Mouse (Mus musculus): ENCODE results near the gene Gcc2. TPM values are rescaled to one million over a fixed set of nuclear protein-coding genes. Genes with fewer than 3 reads are reported as not detected.
"Not testable (repeated sequence)": the region's sequence is repeated elsewhere in the genome, so short reads cannot be mapped to it uniquely, and the experiment has no call there.

Gcc2 gene
- total and polyA plus RNA-seq, 2 experiments from 2014 or later: 16.6 to 37.3 TPM

GRCm38 (mm10) chr10:58220726-58221125 lies 34.6 kb upstream of the Gcc2 start:
- ATAC-seq (ENCODE audit: insufficient read depth, low read depth) (no peak), DNase-seq (ENCODE audit: low spot score) (no peak)
- H3K4me1 ChIP-seq (ENCODE audit: control insufficient read depth, insufficient read depth): no peaks in the 10 kb centered on the region
- H3K4me3 ChIP-seq (ENCODE audit: low read depth, low read length): no peak overlapping the region
- no peak overlapping the region for H3K9ac ChIP-seq (replicated peaks; ENCODE audit: low read depth, low read length)
- no peak overlapping the region for H3K4me2 ChIP-seq (ENCODE audit: low read depth, low read length)
- H3K36me3 ChIP-seq (replicated peaks; ENCODE audit: control insufficient read depth, insufficient read depth, low read length): no peaks in the 10 kb centered on the region
- TF ChIP-seq CTCF (IDR thresholded peaks at IDR 0.05; ENCODE audit: low read depth): no peak
- TF ChIP-seq EP300 (IDR thresholded peaks at IDR 0.05; ENCODE audit: low read depth): no peak
- 75% methylated on average over 6 of the region's 6 CpGs for WGBS
- no peak overlapping the region for H3K27ac ChIP-seq (ENCODE audit: low read depth)
- no peaks in the 10 kb centered on the region for H3K27me3 ChIP-seq (ENCODE audit: control insufficient read depth, insufficient read depth, low read length)
- peaks cover 3% of the 10 kb centered on the region; the same call in 1 of the 2 replicates for H3K9me3 ChIP-seq (replicated peaks; ENCODE audit: control insufficient read depth, low read length)

GRCm38 (mm10) chr10:58221571-58221970 lies 33.7 kb upstream of the Gcc2 start:
- 91% methylated on average over 2 of the region's 2 CpGs for WGBS
- H3K9me3 ChIP-seq (replicated peaks; ENCODE audit: control insufficient read depth, low read length); H3K4me1 ChIP-seq (ENCODE audit: control insufficient read depth, insufficient read depth); H3K27ac ChIP-seq (ENCODE audit: low read depth); H3K36me3 ChIP-seq (replicated peaks; ENCODE audit: control insufficient read depth, insufficient read depth, low read length); H3K4me2 ChIP-seq (ENCODE audit: low read depth, low read length); ATAC-seq (ENCODE audit: insufficient read depth, low read depth); H3K4me3 ChIP-seq (ENCODE audit: low read depth, low read length); DNase-seq (ENCODE audit: low spot score); H3K27me3 ChIP-seq (ENCODE audit: control insufficient read depth, insufficient read depth, low read length); H3K9ac ChIP-seq (replicated peaks; ENCODE audit: low read depth, low read length): not testable (repeated sequence)

- not testable (repeated sequence) for DNase-seq (ENCODE audit: low spot score); ATAC-seq (ENCODE audit: insufficient read depth, low read depth); H3K9ac ChIP-seq (replicated peaks; ENCODE audit: low read depth, low read length); H3K36me3 ChIP-seq (replicated peaks; ENCODE audit: control insufficient read depth, insufficient read depth, low read length); H3K27me3 ChIP-seq (ENCODE audit: control insufficient read depth, insufficient read depth, low read length); H3K4me1 ChIP-seq (ENCODE audit: control insufficient read depth, insufficient read depth); H3K27ac ChIP-seq (ENCODE audit: low read depth); H3K4me3 ChIP-seq (ENCODE audit: low read depth, low read length); H3K4me2 ChIP-seq (ENCODE audit: low read depth, low read length); H3K9me3 ChIP-seq (replicated peaks; ENCODE audit: control insufficient read depth, low read length)
- WGBS: 72% methylated on average over 3 of the region's 6 CpGs
Observed at GRCm38 (mm10) chr10:58223161-58223560, 32.1 kb upstream of the Gcc2 start.

GRCm38 (mm10) chr10:58223972-58224805 lies 31.1 kb upstream of the Gcc2 start:
- WGBS: 76% methylated on average over 27 of the region's 31 CpGs
- not testable (repeated sequence) for H3K4me1 ChIP-seq (ENCODE audit: control insufficient read depth, insufficient read depth); DNase-seq (ENCODE audit: low spot score)

GRCm38 (mm10) chr10:58224827-58225785 lies 30.2 kb upstream of the Gcc2 start, which contains the start of gene AW822073:
Gene AW822073, minus strand, starts transcription at chr10:58224930.
- H3K27me3 ChIP-seq (ENCODE audit: control insufficient read depth, insufficient read depth, low read length); H3K36me3 ChIP-seq (replicated peaks; ENCODE audit: control insufficient read depth, insufficient read depth, low read length); H3K9ac ChIP-seq (replicated peaks; ENCODE audit: low read depth, low read length); H3K9me3 ChIP-seq (replicated peaks; ENCODE audit: control insufficient read depth, low read length); H3K27ac ChIP-seq (ENCODE audit: low read depth); H3K4me2 ChIP-seq (ENCODE audit: low read depth, low read length); DNase-seq (ENCODE audit: low spot score); ATAC-seq (ENCODE audit: insufficient read depth, low read depth); H3K4me1 ChIP-seq (ENCODE audit: control insufficient read depth, insufficient read depth); H3K4me3 ChIP-seq (ENCODE audit: low read depth, low read length): not testable (repeated sequence)
- 72% methylated on average over 16 of the region's 18 CpGs for WGBS

More at GRCm38 (mm10) chr10:58223972-58224805, 31.1 kb upstream of the Gcc2 start:
- H3K4me3 ChIP-seq (ENCODE audit: low read depth, low read length); ATAC-seq (ENCODE audit: insufficient read depth, low read depth); H3K27me3 ChIP-seq (ENCODE audit: control insufficient read depth, insufficient read depth, low read length); H3K9ac ChIP-seq (replicated peaks; ENCODE audit: low read depth, low read length); H3K4me2 ChIP-seq (ENCODE audit: low read depth, low read length); H3K27ac ChIP-seq (ENCODE audit: low read depth); H3K9me3 ChIP-seq (replicated peaks; ENCODE audit: control insufficient read depth, low read length); H3K36me3 ChIP-seq (replicated peaks; ENCODE audit: control insufficient read depth, insufficient read depth, low read length): not testable (repeated sequence)

- DNase-seq (ENCODE audit: low spot score): peak; percentile 21
- H3K27me3 ChIP-seq (ENCODE audit: control insufficient read depth, insufficient read depth, low read length); H3K36me3 ChIP-seq (replicated peaks; ENCODE audit: control insufficient read depth, insufficient read depth, low read length); H3K9ac ChIP-seq (replicated peaks; ENCODE audit: low read depth, low read length); H3K4me1 ChIP-seq (ENCODE audit: control insufficient read depth, insufficient read depth); H3K9me3 ChIP-seq (replicated peaks; ENCODE audit: control insufficient read depth, low read length); H3K4me3 ChIP-seq (ENCODE audit: low read depth, low read length); H3K4me2 ChIP-seq (ENCODE audit: low read depth, low read length); ATAC-seq (ENCODE audit: insufficient read depth, low read depth); H3K27ac ChIP-seq (ENCODE audit: low read depth): not testable (repeated sequence)
- WGBS: 77% methylated on average over 4 of the region's 4 CpGs
Observed at GRCm38 (mm10) chr10:58226357-58226756, 28.9 kb upstream of the Gcc2 start.

GRCm38 (mm10) chr10:58227798-58228197 lies 27.5 kb upstream of the Gcc2 start:
- H3K27me3 ChIP-seq (ENCODE audit: control insufficient read depth, insufficient read depth, low read length); H3K4me2 ChIP-seq (ENCODE audit: low read depth, low read length); H3K36me3 ChIP-seq (replicated peaks; ENCODE audit: control insufficient read depth, insufficient read depth, low read length); H3K4me3 ChIP-seq (ENCODE audit: low read depth, low read length); ATAC-seq (ENCODE audit: insufficient read depth, low read depth); H3K9ac ChIP-seq (replicated peaks; ENCODE audit: low read depth, low read length); DNase-seq (ENCODE audit: low spot score); H3K4me1 ChIP-seq (ENCODE audit: control insufficient read depth, insufficient read depth); H3K27ac ChIP-seq (ENCODE audit: low read depth): not testable (repeated sequence)
- peaks cover 11% of the 10 kb centered on the region for H3K9me3 ChIP-seq (replicated peaks; ENCODE audit: control insufficient read depth, low read length)
- 78% methylated on average over 2 of the region's 6 CpGs for WGBS

GRCm38 (mm10) chr10:58230021-58230420 lies 25.3 kb upstream of the Gcc2 start:
- H3K4me1 ChIP-seq (ENCODE audit: control insufficient read depth, insufficient read depth); H3K27me3 ChIP-seq (ENCODE audit: control insufficient read depth, insufficient read depth, low read length); H3K4me3 ChIP-seq (ENCODE audit: low read depth, low read length); H3K27ac ChIP-seq (ENCODE audit: low read depth); DNase-seq (ENCODE audit: low spot score); ATAC-seq (ENCODE audit: insufficient read depth, low read depth); H3K9ac ChIP-seq (replicated peaks; ENCODE audit: low read depth, low read length); H3K36me3 ChIP-seq (replicated peaks; ENCODE audit: control insufficient read depth, insufficient read depth, low read length); H3K4me2 ChIP-seq (ENCODE audit: low read depth, low read length): not testable (repeated sequence)
- peaks cover 11% of the 10 kb centered on the region for H3K9me3 ChIP-seq (replicated peaks; ENCODE audit: control insufficient read depth, low read length)
- 54% methylated on average over 3 of the region's 3 CpGs for WGBS
